Mouse (Mus musculus): Measurements from ENCODE around the gene Ppp1r12c. TPM values are rescaled to one million over a fixed set of nuclear protein-coding genes. Genes with fewer than 3 reads are reported as not detected.

Gene Ppp1r12c
- polyA plus RNA-seq, 1 experiment from 2014 or later: 50.0 TPM

Small RNA genes within 50 kb of the gene (microRNA-seq; reads per million reads assigned to microRNA genes)
- gene Gm24605: not detected

Other genes with a start within 250 kb of the Ppp1r12c start
- gene Ncr1, start 164.0 kb downstream of the Ppp1r12c start, polyA plus RNA-seq (2015; fragmentation: Nextera tagmentation; extraction: Ambion mirVana): not detected in 2 replicates
- gene Gp6, start 103.9 kb downstream of the Ppp1r12c start, polyA plus RNA-seq (2015; fragmentation: Nextera tagmentation; extraction: Ambion mirVana): 0.08 TPM in 1 of 2 replicates, not detected in the other
- 37.6 and 43.6 TPM in 2 replicates for gene Rdh13, start 56.0 kb downstream of the Ppp1r12c start, polyA plus RNA-seq (2015; fragmentation: Nextera tagmentation; extraction: Ambion mirVana)
- gene Eps8l1, start 41.0 kb downstream of the Ppp1r12c start, polyA plus RNA-seq (2015; fragmentation: Nextera tagmentation; extraction: Ambion mirVana): 10.1 and 10.9 TPM in 2 replicates
- gene Tnnt1, start 14.7 kb upstream of the Ppp1r12c start, polyA plus RNA-seq (2015; fragmentation: Nextera tagmentation; extraction: Ambion mirVana): 2.1 and 2.6 TPM in 2 replicates
- gene Tnni3, start 22.5 kb upstream of the Ppp1r12c start, polyA plus RNA-seq (2015; fragmentation: Nextera tagmentation; extraction: Ambion mirVana): 1.2 and 1.7 TPM in 2 replicates
- gene Dnaaf3, start 30.8 kb upstream of the Ppp1r12c start, polyA plus RNA-seq (2015; fragmentation: Nextera tagmentation; extraction: Ambion mirVana): 1.4 and 1.6 TPM in 2 replicates
- 176 and 222 TPM in 2 replicates for gene Syt5, start 45.9 kb upstream of the Ppp1r12c start, polyA plus RNA-seq (2015; fragmentation: Nextera tagmentation; extraction: Ambion mirVana)
- 0.63 and 0.70 TPM in 2 replicates for gene Ptprh, start 102.4 kb upstream of the Ppp1r12c start, polyA plus RNA-seq (2015; fragmentation: Nextera tagmentation; extraction: Ambion mirVana)
- gene Tmem86b, start 129.7 kb upstream of the Ppp1r12c start, polyA plus RNA-seq (2015; fragmentation: Nextera tagmentation; extraction: Ambion mirVana): 2.0 and 2.9 TPM in 2 replicates
- 7.6 and 7.8 TPM in 2 replicates for gene Ppp6r1, start 157.3 kb upstream of the Ppp1r12c start, polyA plus RNA-seq (2015; fragmentation: Nextera tagmentation; extraction: Ambion mirVana)
- 136 and 156 TPM in 2 replicates for gene Hspbp1, start 183.4 kb upstream of the Ppp1r12c start, polyA plus RNA-seq (2015; fragmentation: Nextera tagmentation; extraction: Ambion mirVana)
- gene Brsk1, start 188.9 kb upstream of the Ppp1r12c start, polyA plus RNA-seq (2015; fragmentation: Nextera tagmentation; extraction: Ambion mirVana): 5.9 and 7.9 TPM in 2 replicates
- 0.11 and 0.33 TPM in 2 replicates for gene Tmem150b, start 223.6 kb upstream of the Ppp1r12c start, polyA plus RNA-seq (2015; fragmentation: Nextera tagmentation; extraction: Ambion mirVana)
- 60.0 and 66.9 TPM in 2 replicates for gene Kmt5c, start 238.4 kb upstream of the Ppp1r12c start, polyA plus RNA-seq (2015; fragmentation: Nextera tagmentation; extraction: Ambion mirVana)